Mouse (Mus musculus) T-cell, adult 2 months (primary cell): ENCODE measurements around the gene Rexo5.

Experiments used
- DNase-seq: peaks from one replicate; pipeline ENCODE4 v3.0.0; 2022; ENCODE audit warnings: low spot score

Rexo5 gene

DNA sequence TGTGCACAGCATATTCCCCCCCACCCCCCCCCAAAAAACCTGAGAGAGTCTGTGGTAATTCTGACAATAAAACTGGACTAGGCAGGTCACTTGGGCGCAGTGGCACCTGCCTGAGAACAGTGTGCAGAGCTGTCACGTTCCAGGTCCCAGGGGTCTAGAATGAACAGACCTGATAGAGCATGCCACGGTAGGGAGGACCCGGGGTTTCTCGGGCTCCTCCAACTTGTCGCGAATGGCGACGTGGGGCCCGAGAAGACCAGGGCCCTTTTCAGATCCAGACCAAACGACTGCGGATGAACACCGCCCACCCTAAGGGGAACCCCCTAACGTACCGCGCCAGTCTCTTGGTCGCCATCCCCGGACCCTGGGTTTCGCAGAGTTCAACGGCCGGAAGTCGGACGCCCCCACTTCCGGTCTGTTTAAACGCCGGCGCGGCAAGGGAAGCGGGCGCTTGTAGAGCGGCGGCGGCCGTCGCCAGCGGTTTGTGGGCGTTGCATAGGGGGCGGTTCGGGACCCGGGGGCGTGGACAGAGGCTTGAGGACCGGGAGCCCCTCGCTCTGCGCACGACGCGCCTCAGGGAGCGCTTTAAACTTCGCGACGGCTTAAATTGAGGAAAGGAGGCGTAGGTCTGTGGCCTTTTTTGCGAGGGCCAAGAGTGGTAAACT lies at the start of gene Rexo5, which contains the start of gene Eri2:
Gene Rexo5, plus strand, starts transcription at position 421 of the 665 bp plus-strand sequence.
Gene Eri2, minus strand, starts transcription at position 473 of the 665 bp plus-strand sequence.
- DNase-seq: peak; percentile 87

DNA sequence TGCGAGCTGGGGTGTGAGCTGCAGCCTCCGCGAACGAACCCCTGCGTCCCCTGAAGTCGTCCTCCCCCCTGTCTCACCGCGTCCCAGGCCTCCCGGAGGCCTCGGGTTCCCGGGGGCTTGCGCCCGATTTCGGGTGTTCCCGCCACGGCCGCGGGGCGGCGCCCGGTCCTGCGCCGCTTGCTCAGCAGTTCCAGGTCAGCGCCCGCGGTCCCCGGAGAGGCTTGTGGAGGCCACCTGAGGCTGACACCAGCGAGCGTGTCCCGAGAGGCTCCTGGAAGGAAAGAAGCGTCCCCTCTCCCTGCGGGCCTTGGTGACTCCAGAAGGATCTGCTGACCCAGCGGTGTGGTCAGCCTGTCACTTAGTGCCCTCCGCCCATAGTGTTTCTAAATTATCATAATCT lies 49.5 kb upstream of the Rexo5 start:
- DNase-seq: peak; percentile 17

DNA sequence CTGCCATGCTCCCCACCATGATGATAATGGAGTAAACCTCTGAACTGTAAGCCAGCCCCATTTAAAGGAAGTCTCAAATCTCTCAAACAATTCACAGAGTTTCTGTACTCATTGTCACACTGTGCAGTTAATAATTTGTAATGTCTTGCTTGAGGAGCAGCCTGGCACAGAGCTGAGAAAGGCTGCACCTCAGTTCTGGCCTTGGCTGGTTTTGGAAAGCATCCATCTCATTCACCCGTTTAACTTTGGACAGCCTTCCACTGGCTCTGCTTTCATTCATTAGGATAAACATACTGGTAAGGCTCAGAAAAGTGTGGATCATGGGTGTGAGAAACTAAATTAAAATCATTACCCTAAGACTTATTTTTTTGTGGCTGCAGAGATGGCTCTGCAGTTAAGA lies 47.9 kb upstream of the Rexo5 start:
- no peak for DNase-seq

DNA sequence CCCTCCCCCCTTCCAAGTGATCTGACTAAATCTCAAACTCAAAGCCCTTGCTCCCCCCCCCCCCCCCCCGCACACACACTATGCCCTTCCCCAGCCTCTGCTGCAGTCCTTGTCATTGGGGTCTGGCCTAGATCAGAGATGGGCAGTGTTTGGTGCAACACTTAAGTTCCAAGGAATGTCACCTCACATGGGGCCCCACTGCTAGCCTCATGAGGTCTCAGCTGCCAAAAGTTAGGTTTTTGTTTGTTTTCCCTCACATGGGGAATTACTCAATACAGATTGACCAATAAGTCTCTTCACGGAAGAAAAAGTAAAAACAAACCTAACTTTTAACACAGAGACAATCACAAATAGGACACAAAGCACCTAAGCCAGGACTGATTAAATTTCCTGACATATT lies 45.0 kb upstream of the Rexo5 start:
- DNase-seq: no peak

DNA sequence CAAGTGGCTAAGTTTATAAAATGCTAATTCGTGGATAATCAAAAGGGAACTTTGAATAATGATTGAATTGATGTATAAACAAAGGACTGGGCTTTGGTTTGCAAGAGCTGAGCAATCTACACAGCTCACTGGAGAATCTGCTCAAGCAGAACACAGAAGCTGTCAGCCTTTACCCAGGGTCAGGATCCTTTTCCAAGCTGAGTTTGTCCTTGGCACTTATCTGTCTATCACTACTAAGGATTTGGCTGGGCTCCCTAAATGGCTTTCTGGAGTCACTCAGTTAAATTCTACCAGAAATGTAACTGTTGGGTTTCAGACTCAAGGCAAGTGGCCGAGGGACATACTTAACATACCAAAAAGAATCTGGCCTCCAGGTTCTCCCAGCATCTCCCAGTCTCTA lies 43.9 kb upstream of the Rexo5 start:
- DNase-seq: no peak

DNA sequence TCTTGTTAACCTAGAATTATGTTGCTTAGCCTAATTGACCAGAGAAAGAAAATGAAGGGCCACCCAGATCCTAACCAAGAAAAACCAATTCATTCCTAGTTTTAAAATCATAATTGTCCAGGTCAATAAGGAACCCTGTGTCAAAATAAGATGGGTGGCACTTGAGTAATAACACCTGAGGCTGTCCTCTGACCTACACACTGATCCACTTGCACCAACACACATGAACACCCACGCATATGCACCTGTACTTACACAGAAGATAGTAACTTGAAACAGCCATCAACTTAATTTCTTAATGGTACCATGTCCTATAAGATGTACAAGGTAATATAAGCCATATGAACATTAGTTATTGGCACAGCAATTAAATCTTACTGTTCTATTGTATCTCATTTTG lies 40.1 kb upstream of the Rexo5 start:
- DNase-seq: no peak

DNA sequence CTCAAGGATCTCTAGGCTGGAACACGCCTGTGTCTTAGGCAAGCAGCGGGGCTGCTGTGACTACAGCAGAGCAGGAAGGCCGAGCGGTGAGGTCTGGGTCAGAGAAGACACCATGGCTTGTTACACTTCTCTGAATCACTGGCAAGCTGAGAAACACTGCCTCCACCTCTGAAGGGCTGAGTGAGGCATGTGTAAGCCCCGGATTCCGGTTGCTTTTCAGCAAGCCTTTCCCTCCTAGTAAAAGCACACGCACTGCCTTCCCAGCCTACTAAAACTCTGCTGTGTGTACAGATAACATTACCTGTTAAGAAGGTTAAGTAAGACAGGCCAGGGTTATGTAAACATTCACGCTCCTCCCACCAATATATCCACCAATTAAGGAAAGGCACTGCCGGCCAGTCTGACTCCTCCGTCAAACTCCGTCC lies 33.3 kb upstream of the Rexo5 start, which contains the start of gene Acsm3:
Gene Acsm3, plus strand, starts transcription at position 397 of the 425 bp plus-strand sequence.
- DNase-seq: no peak

DNA sequence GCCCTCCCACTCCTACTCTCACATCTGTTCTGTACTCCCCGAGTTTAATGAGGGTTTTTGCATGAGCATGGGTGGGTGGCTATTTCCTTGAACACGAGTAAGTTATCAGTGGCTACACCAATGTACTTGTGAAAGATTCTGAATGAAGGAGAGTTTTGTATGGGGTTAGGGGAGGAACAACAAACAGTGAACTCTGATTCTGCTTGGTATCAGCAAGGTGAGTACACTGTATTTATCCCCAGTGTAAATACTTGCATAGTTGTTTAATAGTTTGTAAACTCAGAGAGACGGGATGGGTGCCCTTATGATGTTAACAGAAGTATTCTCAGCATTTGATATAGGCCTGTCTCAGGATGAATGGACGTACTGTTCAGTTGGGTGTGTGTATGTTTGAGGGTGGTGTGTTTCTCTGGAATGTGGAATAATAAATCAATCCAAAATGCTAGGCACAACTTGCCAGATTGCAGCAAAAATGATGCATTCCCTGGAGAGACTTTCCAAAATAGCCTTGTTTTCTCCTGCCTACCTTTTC lies 31.6 kb upstream of the Rexo5 start:
- DNase-seq: no peak

DNA sequence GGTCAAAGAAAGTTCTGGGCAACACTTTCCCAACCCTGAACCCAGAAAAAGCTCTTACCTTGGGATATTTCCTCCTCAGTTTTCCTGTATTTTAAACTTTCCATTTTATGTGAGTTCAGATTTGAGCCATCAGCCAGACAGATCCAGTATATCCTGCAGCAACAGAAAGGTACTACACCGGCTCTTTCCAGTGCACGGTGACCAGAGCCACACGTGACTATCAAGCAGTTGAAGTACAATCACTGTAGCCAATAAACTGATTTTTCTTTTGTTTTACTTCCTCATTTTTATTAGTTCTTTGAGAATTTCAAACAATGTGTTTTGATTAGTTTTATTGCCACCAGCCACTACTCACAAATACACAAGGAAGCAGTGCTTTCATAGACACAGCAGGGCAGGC lies 29.4 kb upstream of the Rexo5 start:
- no peak for DNase-seq

DNA sequence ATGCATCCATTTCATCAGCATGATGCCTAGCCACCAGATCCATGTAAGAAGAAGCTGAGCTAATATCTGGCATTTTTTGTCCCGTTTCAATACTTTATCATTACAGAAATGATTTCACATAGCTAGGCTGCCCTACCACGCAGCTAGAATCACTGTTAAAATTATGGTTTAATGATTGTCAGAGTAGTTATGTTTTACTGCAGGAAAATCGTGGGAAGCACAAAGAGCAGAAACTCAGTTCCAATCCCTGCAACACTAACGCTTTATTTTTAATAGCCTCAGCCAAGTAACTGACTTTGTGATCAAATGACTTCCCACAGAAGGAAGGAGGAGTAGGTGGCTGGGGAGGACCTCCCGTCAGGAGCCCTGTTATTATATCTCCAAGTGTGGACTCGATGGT lies 26.8 kb upstream of the Rexo5 start:
- DNase-seq: no peak

DNA sequence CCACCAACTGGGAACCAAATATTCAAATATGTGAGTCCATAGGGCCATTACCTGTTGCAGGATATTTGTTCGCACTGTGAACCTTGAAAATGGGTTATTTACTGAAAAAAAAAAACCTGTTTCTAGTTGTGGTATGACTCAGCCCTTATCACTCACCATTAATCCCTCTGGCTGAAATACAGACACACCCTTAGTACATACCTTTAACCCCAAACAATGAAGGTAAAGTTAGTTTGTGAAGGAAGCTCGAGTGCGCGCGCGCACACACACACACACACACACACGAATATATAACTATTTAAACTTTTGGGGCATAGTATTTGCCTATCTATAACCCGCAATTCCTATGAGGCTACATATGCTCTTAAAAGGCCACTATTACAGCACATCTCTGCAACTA lies 23.9 kb upstream of the Rexo5 start:
- DNase-seq: no peak

DNA sequence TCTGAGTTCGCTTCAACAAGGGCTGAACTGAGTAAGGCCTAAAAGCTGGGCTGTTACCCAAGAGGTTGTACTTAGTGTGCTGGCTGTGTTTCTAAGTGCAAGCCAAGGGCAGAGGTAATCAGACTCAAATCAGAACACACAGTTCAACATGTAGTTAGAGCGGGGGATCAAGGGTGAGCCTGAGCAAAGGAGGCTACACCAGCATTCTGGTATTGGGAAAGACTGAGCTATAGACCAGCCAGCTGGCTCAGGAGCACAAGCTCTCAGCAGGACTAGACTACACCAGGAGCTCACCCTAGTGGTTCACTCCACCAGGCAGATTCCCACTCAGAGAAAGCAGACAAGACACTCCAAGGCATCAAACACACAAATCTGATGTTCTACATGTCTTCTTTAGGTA lies 10.4 kb upstream of the Rexo5 start:
- DNase-seq: no peak

DNA sequence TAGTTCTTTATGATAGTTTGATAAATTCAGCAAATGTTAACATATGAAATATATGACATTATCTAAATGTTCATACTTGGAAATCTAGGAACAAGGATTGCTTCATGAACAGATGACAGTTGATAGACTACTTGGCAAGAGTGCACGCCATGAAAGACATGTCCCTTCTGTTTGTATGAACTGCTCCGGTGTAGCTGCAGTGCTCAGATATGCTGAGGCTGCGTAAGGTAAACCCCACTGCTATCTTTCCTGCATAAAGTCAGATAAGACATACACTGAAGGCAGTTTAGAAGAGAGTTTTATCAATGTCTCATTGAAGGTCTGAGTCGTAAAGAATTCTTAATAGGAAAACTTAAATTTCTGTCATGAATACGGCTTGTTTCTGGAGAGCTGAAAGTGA lies 8.9 kb upstream of the Rexo5 start:
- DNase-seq: no peak

DNA sequence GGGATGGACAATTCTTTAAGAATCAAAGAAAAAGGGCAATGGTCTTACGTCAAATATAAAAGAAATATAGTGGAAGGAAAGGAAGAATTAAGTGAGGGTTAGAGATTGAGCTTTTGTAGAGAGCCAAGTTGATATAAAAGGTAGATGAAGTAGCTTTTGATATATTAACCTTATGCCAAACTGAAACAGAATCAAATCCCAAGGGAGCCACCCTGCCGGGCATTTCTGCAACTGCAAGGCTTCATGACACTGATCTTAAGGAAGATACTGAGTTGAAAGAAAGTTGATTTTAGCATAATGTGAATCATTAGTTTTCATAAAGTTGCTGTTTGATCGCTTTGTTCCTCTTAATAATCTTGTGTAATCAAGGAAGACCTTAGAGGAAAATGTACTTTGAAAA lies 4.8 kb upstream of the Rexo5 start:
- DNase-seq: no peak

DNA sequence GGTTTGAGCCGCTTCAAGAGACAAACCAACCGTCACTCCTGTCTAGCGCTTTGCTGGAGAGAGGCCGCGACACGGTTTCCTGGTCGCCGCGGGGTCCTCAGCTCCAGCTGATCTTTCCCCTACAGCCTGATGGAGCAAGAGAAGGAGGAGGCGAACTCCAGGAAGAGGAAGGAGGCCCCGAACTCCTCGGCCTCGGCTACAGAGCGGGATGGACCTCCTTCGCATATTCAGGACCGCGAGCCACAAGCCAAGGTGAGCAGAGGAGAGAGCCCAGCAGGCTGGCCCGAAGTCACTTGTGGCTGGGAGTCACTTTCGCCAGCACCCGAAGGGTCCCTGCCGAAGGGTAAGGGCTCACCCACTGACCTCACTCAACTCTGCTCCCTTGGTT lies 439 bp downstream of the Rexo5 start:
- DNase-seq: no peak

DNA sequence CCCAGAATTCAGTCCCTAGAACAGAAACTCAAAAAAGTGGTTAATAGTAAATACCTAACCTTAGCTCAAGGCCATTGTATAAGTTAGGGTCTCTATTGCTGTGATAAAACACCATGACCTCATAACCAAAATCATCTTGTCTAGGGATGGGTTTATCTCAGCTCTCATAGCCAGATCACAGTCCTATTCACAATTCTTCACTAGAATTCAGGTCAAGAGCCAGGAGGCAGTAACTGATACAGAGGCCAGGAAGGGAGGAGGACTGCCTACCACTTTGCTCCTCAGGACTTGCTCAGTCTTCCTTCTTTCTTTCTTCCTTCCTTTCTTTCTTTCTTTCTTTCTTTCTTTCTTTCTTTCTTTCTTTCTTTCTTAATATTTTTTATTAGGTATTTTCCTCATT lies 1.5 kb downstream of the Rexo5 start:
- DNase-seq: no peak

DNA sequence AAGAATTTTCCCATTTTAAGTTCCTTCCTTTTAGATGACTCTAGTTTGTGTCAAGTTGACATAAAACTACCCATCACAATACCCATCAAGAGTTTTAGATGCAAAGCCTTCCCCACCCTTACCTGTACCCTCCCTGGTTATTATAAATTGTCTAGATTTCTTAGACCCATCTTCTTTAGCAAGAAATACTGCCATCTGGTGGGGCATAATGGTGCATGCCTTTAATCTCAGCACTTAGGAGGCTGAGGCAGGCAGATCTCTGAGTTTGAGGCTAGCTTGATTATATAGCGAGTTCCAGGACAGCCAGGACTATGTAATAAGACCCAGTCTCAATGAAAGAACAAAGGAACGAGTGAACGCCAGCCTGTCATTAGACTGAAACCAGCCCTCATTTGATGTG lies 6.7 kb downstream of the Rexo5 start:
- DNase-seq: no peak

DNA sequence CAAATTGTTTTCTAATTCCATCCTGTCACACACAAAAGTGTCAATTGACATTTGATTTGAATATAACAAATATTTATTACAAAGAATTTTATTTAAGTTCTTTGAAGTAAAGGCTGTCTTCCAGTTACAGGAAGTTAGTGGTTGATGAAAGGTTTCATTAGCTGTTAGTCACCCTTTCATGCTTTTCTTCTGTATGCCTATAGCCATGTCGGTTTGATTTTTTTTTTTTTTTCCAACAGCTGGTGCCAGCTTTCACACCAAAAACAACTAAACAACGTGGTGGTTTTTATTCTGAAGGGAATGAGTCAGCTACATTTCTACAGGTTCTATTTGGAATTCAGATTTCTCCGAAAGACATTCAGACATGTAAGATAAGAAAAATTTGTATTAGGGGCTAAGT lies 7.2 kb downstream of the Rexo5 start:
- DNase-seq: no peak

DNA sequence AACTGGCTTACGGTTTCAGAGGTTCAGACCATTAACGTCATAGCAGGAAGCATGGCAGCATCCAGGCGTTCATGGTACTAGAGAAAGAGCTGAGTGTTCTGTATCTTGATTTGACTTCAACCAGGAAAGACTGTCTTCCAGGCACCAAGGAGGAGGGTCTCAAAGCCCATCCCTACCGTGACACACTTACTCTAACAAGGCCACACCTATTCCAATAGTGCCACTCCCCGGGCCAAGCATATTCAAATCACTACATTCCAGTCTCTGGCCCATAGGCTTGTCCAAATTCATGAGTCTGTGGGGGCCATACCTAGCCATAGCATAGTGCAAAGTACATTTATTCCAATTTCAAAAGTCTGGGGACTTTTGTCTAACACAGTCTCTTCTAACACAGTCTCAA lies 13.6 kb downstream of the Rexo5 start:
- no peak for DNase-seq

DNA sequence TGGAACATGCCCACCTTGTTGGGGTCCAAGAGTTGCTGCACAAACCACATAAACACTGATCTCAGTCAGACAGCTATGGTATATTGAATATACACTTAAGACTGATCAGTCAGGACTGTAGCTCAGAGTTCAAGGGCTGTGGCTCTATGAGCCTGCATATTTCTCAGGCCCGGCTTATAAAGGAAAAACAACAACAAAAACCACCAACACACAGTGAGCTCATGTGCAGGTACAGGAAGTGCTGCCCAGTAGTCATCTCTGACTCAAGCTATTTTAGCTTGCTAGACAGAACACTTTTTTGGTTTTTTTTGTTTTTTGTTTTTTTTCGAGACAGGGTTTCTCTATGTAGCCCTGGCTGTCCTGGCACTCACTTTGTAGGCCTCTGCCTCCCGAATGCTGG lies 14.9 kb downstream of the Rexo5 start:
- no peak for DNase-seq

DNA sequence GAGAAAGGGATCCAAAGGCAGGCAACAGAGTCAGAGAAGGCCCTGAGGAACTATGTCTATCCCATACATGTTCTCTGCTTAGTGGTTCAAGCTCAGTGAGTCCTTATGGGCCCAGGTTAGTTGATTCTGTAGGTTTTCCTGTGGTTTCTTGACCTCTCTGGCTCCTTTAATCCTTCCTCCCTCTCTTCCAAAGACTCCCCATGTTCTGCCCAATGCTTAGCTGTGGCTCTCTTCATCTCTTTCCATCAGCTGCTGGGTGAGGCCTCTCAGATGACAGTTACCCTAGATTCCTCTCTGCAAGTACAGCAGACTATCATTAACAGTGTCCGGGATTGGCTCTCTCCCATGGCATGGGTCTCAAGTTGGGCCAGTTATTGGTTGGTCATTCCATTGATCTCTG lies 41.6 kb downstream of the Rexo5 start:
- DNase-seq: peak; percentile 9

DNA sequence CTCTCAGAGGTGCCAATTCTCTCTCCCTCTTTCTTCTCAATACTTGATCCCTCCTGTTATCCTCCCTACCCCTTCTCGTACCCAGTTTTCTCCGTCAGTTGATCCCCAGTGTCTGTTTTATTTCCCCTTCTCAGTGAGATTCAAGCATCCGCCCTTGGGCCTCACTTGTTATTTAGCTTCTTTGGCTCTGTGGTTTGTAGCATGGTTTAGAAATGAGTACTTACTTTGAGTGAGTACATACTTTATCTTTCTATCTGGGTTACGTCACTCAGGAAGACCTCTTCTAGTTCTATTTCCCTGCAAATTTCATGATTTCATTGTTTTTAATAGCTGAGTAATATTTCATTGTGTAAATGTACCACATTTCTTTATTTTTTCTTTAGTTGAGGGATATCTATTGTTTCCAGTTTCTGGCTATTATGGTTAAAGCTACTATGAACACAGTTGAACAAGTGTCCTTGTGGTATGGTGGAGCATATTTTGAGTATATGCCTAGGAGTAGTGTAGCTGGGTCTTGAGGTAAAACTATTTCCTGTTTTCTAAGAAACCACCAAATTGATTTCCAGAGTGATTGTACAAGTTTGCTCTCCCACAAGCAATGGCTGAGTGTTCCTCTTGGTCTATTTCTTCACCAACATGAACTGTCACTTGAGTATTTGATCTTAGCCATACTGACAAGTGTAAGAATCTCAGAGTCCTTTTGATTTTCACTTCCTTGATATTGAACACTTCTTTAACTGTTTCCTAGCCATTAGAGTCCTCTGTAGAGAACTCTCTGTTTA lies 42.4 kb downstream of the Rexo5 start:
- DNase-seq: peak; percentile 81

DNA sequence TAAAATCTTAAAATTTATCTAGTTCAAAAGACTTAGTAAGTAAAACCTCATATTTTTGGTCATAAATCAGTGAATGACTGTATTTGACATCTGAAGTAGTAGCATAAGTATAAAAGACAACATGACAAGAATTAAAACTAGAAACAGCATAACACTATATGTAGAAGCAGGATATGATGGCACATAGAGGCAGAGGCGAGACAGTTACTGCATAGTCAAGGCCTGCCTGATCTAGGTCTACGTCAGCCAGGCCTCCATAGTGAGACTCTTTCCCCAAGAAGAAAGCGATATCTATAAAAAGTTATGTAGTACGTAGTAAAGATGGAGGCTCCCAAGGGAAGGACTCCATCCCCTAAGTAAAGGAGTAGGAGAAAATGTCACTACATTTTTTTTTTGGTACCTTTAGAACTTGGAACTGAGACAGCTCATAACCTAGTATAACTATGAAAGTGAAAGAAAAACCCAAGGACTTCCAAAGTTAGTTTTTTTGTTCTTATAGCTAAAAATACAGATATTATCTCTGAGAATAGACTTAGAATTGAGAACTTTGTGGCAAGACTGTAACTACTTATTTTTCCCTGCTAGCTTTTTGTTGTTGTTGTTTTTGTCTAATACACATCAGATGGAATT lies 48.1 kb downstream of the Rexo5 start:
- DNase-seq: no peak
